Mouse (Mus musculus) liver, embryonic 14.5 days (tissue): ENCODE data around the gene Cd302. TPM values are rescaled to one million over a fixed set of nuclear protein-coding genes. Genes with fewer than 3 reads are reported as not detected.

Source experiments
- ATAC-seq: fragments of 200-750 bp; cut with Nextera tagmentation; 2 replicates; pipeline ENCODE4 v1.8.0; 2017; ENCODE audit warnings: moderate number of reproducible peaks, mild to moderate bottlenecking, moderate library complexity; ENCODE audit not compliant: insufficient read depth
- DNase-seq, 3 experiments: peaks; one replicate each; pipeline ENCODE4 v3.0.0-alpha.2; 2012 to 2013; ENCODE audit warnings: low read depth in 3 of 3, low spot score in 3 of 3
- H3K27ac ChIP-seq: fragments of 300-500 bp; sonication (generic); 2 replicates; pipeline ENCODE4 v1.5.1; 2014; ENCODE audit warnings: moderate library complexity, mild to moderate bottlenecking, control low read depth, inconsistent platforms
- H3K27me3 ChIP-seq: fragments of 300-500 bp; sonication (generic); 2 replicates; pipeline ENCODE4 v1.6.1; 2014; ENCODE audit warnings: mild to moderate bottlenecking, low read length, moderate library complexity; ENCODE audit not compliant: control insufficient read depth, insufficient read depth
- H3K36me3 ChIP-seq: fragments of 300-500 bp; sonication (generic); replicated peaks from 2 replicates; pipeline ENCODE4 v1.6.1; 2014; ENCODE audit warnings: low read depth; ENCODE audit not compliant: control insufficient read depth, insufficient read depth
- H3K4me1 ChIP-seq, 2 experiments: fragments of 200-500 bp in 1 of 2; fragments of 300-500 bp in 1 of 2; sonication (generic) in 1 of 2; replicated peaks; 2 replicates each; pipeline ENCODE4 v1.6.1; 2012 to 2014; ENCODE audit warnings: antibody characterized with exemption in 1 of 2, inconsistent platforms in 1 of 2, low read length in 1 of 2; ENCODE audit not compliant: control insufficient read depth in 2 of 2, insufficient read depth in 2 of 2
- H3K4me2 ChIP-seq: fragments of 300-500 bp; sonication (generic); 2 replicates; pipeline ENCODE4 v1.6.1; 2014; ENCODE audit warnings: low read depth, mild to moderate bottlenecking, control low read depth, moderate library complexity
- H3K4me3 ChIP-seq, 2 experiments: fragments of 200-500 bp in 1 of 2; fragments of 300-500 bp in 1 of 2; sonication (generic) in 1 of 2; 2 replicates each; pipeline ENCODE4 v1.5.1; 2012 to 2014; ENCODE audit warnings: low read depth in 2 of 2, low read length in 2 of 2, mild to moderate bottlenecking in 2 of 2, control low read depth in 1 of 2, inconsistent platforms in 1 of 2, moderate library complexity in 1 of 2; ENCODE audit not compliant: insufficient read depth in 1 of 2
- H3K9ac ChIP-seq: fragments of 300-500 bp; sonication (generic); replicated peaks from 2 replicates; pipeline ENCODE4 v1.6.1; 2014; ENCODE audit warnings: mild to moderate bottlenecking, control low read depth, moderate library complexity
- H3K9me3 ChIP-seq: fragments of 300-500 bp; sonication (generic); 2 replicates; pipeline ENCODE4 v1.6.1; 2016; ENCODE audit warnings: low read length, mixed read lengths; ENCODE audit not compliant: control insufficient read depth
- CTCF ChIP-seq: IDR thresholded peaks from 2 replicates; pipeline ENCODE4 v1.5.1; 2016; ENCODE audit warnings: antibody characterized with exemption, low read depth, control low read depth
- EP300 ChIP-seq: IDR thresholded peaks from 2 replicates; pipeline ENCODE4 v1.6.1; 2016; ENCODE audit warnings: antibody characterized with exemption, low read depth
- WGBS: fragments of 180-500 bp; shearing (Covaris S2); extraction: QIAGEN DNeasy Blood & Tissue Kit; methylation state at CpG from one replicate; pipeline ENCODE4 v1.1.7; 2014; ENCODE audit not compliant: insufficient replicate concordance; 5-methylcytosine and 5-hydroxymethylcytosine counted together
- polyA plus RNA-seq, 2 experiments: library from polyadenylated mRNA; depleted of rRNA in 1 of 2; stranded (reverse) in 1 of 2; unstranded in 1 of 2; fragments of >200 nt; fragmentation: Nextera tagmentation in 1 of 2; extraction: Ambion mirVana in 1 of 2; gene quantifications; 2 replicates each; pipeline versions ENCODE4 v1.2.1 to v1.2.3; 2012 to 2014

Gene Cd302
- polyA plus RNA-seq, 2 experiments = 24.6 to 75.5 TPM

DNA sequence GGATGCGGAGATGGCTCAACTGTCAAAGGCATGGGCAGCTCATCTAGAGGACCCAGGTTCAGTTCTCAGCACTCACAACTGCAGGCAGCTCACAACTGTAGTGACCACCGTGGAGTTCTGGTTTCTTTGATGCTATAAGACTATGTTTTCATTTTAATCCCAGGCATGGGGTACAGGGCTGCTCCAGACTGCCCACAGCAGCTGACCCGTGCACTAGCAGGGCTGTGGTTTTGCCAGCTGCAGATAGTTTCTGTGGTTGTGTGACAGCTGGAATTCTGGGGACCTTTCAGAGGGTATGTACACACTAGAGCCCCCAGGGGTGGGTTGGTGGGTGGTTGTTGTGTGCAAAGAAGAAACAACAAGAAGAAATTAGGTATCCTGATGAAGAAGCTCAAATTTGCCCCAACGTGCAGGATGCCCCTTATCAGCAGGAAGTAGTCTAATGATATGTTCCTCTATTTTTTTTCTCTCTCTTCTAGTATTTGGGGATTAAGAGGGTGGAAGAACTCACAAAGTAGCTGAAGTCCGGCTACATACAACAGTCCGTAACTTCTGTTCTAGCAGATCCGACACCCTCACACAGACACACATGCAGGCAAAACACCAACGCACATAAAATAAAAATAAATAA is 81.3 kb downstream of the Cd302 start:
- 42% methylated on average over 8 of the region's 8 CpGs for WGBS
- H3K4me1 ChIP-seq = peaks cover 0 to 13% of the 10 kb centered on the region in 2 experiments; a peak in 2 of 4 replicates
- H3K27ac ChIP-seq = no peak overlapping the region
- TF ChIP-seq CTCF = no peak
- no peak for TF ChIP-seq EP300
- DNase-seq (no peak), ATAC-seq (no peak)
- no peak overlapping the region for H3K4me3 ChIP-seq
- no peaks in the 10 kb centered on the region for H3K9me3 ChIP-seq
- no peaks in the 10 kb centered on the region for H3K27me3 ChIP-seq
- no peak overlapping the region for H3K4me2 ChIP-seq
- H3K36me3 ChIP-seq = peaks cover 9% of the 10 kb centered on the region
- H3K9ac ChIP-seq = no peak overlapping the region

Other genes with a start within 250 kb of the Cd302 start
- gene Baz2b, start 74.6 kb downstream of the Cd302 start, polyA plus RNA-seq (2012; rRNA removed) = 5.1 and 9.1 TPM in 2 replicates
- gene Baz2b, start 74.6 kb downstream of the Cd302 start, polyA plus RNA-seq (2014; fragmentation: Nextera tagmentation; extraction: Ambion mirVana) = 11.0 and 15.0 TPM in 2 replicates
- 9.9 and 12.1 TPM in 2 replicates for gene March7, start 74.6 kb downstream of the Cd302 start, polyA plus RNA-seq (2012; rRNA removed)
- gene March7, start 74.6 kb downstream of the Cd302 start, polyA plus RNA-seq (2014; fragmentation: Nextera tagmentation; extraction: Ambion mirVana) = 19.1 and 19.9 TPM in 2 replicates
- gene Ly75, start 98.8 kb upstream of the Cd302 start, polyA plus RNA-seq (2012; rRNA removed) = 1.4 and 2.0 TPM in 2 replicates
- 2.6 and 3.3 TPM in 2 replicates for gene Ly75, start 98.8 kb upstream of the Cd302 start, polyA plus RNA-seq (2014; fragmentation: Nextera tagmentation; extraction: Ambion mirVana)